Mouse (Mus musculus) adrenal gland, postnatal 14 days (tissue): ENCODE results near the gene Lpin2. TPM values are rescaled to one million over a fixed set of nuclear protein-coding genes. Genes with fewer than 3 reads are reported as not detected.
A peak's percentile ranks its signal among the peaks of the same experiment; 100 is the strongest.

Experiments used
- DNase-seq: peaks from one replicate; pipeline ENCODE4 v3.0.0; 2021; ENCODE audit warnings: mixed read lengths
- total RNA-seq: library from RNA; stranded (reverse); gene quantifications from 2 replicates; pipeline ENCODE4 v1.2.3, GENCODE M21; 2021

The Lpin2 gene
- total RNA-seq, 1 experiment from 2014 or later: 43.0 TPM

DNA sequence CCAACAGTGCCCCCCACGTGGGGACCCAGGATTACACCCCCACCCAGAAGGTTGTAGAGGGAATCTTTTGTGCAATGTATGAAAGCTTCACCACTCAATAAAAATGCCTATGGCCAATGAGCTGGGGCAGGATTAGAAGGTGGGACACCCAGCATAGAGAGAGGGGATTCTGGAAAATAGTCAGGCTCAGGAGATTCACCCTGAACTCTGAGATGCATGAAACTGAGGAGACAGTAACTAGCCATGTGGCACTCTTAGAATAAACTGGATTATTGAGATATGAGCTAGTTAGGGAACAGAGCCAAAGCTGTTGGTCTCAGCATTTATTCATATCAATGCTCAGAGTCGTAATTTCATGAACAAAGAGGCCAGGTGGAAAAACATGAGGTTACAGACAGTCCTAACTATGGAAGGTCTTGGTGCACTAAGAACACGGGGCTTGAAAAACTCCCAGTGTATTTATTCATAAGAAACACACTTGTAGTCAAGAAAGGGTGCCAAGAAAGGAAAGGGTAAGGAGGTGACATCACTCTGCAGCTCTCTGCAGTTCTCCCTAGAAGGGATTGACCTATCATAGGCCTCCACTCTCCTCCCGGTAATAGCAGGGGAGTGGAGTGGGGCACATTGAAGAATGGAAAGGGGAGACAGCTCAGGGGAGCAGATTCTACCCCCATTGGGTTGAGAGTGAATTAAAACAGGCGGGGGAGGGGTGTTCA lies 83.1 kb downstream of the Lpin2 start:
- DNase-seq: no peak

DNA sequence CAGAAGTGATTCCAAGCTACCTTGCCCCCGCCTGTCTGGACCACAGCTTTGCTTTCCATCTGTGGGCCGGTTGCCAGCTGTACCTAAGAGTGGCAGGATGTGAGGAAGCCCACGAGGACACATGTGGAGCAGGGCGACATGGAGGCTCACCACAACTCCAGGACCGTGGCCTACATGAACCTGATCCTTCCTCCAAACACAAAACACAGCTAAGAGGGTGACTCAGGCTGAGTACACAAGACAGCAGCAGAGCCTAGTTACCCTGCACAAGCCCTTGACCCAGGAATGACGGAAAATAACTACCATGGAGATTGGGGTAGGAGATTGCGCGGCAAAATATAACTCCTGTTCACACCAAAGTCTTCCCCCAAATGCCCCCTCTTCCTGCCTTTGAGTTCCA lies 85.0 kb downstream of the Lpin2 start:
- no peak for DNase-seq

DNA sequence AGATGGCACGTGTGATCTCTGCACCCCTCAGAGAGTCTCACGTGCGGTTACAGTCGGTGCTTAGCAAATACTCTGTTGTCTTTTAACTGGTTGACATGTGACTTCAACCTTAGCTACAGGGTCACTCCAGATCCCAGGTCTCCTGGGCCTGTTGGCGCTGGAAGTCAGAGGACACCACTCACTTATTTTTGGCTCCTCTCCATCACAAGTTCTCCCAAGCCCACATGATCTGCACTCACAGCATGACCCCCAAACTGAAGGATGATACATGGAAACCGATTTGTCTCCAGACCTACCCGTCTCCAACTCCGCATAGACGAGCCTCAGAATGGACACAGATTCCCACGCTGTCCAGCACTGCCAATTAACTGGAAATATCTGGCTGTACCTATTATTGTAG lies 85.8 kb downstream of the Lpin2 start:
- no peak for DNase-seq

DNA sequence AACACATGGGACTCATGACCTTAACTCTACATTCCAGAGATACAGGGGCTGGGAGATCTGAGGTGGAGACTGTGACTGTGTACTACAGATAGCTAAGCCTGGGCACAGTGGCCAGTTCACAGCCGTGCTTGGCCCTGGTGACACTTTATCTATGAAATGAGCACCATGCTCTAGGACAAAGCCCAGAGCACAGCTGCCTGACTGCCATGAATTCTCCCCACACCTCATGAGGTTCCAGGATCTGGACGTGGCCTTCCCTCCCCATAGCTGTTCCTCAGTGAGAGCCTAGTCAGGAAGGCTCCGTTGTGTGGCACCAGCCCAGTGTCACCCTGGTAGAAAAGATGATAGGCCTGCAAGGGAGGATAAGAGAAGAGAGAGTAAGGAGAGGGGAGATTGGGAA lies 86.2 kb downstream of the Lpin2 start:
- DNase-seq: no peak

DNA sequence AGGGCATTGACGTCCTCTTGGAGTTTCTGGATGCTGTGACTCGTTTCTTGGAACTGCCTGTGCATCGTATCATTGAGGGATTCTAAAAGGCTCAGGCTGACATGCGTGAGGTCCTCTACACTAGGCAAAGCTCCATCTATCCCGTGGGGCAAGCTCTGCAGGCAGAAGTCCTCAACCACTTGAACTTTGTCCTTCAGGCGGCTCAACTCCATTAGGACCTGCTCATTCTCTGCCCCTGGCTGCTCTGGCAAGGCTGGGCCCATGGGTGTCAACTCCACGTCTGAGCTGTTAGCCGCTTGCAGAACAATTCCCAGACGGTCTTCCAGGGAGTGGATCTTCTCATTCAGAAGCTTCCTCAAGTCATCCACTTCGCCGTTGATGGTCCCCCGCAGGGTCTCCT lies 91.5 kb downstream of the Lpin2 start:
- no peak for DNase-seq

DNA sequence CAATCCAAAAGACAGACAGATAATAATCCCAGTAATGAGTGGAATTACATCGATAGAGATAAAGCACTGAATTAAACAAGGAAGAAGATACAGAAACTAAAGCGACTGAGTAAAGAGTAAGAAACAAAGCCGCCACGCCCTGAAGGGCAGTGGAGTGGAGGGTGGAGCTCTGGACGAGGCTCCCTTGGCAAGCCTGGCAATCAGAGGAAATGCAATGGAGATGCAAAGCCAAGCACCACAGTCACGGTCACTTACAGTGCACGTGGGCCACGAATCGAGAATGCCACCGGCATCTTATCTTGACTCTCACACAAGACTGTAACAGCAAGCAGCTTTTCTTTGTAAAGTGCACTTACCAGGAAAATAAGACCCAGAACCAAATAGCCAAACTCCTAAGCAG lies 94.4 kb downstream of the Lpin2 start:
- no peak for DNase-seq

DNA sequence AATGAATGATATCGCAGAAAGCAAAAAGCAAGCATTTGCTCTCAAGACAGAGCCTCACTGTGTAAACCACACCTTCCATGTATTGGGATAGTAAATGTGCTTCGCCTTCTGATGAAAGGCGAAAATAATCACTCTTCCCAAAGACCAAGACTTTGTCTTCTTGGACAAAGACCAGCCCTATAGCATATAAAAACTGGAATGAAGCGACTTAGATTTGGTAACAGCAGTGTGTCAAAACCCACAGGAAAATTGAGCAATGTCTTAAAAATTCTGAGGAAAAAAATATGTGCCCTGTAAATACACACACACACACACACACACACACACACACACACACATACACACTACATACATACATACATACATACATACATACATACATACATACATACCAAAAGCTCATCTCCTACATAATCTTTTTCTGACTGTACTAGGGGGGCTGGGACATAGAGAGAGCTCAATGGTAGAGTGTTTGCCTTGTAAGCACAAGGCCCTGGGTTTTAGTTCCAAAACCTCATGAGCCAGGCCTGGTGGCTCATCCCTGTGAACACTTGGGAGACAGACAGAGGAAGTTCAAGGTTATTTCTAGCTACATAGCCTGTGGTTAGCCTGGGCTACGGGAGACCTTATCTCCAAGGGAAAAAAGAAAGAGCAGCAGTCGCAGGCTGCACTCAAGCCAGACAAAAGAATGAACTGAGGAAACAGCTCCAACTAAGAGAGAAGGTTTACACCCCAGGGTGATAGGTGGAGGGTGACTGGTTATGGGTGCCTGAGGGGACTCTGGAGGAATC lies 95.5 kb downstream of the Lpin2 start:
- no peak for DNase-seq

DNA sequence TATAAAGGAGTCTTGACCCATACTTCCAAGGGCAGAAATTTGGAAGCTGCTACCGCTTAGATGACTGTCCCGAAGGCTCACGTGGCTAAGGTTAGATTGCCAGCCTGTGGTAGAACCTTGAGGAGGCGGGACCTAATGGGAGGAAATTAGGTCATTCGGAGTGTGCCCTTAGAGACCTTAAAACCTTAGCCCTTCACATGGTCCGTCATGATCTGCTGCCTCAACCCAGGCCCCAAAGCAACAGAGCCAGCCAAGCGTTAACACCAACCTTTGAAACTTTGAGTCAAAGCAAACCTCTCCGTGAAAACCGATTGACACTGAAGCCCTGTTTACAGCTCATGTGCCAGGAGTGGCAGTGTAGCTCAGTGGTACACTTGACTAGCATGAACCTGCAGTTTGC lies 100.4 kb downstream of the Lpin2 start:
- DNase-seq: peak; percentile 22

DNA sequence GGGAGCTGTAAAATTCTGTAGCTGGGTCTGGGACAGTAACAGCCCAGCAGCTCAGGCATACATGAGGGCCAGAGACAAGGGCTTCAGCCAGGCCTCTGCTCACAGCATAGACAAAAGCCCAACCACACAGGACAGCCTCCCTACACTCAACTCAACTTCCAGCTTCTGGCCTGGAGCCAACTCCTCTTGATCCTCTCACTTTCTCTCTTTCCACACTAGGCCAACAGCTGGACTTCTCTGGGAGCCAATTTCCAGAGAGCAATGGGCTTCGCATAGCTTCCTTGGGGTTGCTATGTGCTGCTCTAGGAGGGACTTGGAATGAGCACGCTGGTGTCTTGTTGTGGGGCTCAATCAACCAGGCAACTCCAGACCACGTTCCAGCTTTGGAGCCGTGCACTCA lies 100.9 kb downstream of the Lpin2 start:
- DNase-seq: peak; percentile 39

DNA sequence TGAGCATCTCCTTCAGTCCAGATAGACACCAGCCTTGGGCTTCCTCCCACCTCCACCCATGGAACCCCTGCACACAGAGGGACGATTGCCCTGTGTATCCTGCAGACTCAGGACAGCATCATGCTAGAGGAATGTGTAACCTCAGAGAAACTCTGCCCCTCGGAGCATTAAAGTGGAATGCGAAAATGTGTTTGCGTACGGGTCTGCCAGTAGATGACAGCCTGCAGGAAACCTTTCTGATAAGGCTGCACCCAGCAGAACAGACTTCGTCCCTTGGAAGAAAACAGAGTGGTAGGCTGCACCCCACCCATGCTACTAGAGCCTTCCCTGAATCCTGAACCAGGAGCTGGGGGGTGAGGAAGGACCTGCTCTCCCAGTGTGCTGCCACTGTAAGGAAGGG lies 102.5 kb downstream of the Lpin2 start:
- no peak for DNase-seq

DNA sequence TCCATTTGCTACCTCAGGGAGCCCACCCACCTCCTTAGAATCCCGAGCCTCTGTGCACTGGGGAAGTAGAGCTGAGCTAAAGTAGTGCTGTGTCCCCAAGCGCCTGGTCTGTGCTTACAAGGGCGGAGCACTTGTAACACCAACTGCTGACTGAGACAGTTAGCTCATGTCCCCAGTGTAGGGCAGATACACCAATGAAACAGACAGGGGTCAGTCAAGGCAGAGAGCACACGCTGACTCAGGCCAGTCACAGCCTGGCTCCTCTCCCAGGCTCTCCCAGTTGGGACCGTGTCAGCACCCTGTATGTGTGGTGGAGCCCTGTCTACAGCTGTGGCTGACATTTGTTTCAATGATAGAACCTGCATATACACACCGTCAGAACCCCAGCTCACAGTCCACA lies 103.6 kb downstream of the Lpin2 start:
- DNase-seq: peak; percentile 71

DNA sequence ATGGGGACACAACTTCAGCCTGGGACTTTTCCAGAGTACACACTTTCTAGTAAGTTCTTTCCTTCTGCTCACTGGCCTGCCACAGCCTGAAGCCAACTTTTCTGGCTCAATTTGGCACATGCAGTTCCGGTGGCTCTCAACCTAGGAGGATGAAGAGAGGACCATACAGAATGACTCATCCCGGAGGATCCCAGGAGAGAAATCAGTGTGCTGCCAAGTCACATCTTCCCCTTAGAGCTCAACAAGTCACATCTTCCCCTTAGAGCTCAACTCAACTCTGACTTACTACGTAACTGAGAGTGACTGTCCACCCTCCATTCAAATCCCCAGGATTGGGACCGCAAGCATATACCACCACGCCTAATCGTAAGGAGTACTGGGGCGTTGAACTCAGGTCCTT lies 105.2 kb downstream of the Lpin2 start:
- DNase-seq: no peak

DNA sequence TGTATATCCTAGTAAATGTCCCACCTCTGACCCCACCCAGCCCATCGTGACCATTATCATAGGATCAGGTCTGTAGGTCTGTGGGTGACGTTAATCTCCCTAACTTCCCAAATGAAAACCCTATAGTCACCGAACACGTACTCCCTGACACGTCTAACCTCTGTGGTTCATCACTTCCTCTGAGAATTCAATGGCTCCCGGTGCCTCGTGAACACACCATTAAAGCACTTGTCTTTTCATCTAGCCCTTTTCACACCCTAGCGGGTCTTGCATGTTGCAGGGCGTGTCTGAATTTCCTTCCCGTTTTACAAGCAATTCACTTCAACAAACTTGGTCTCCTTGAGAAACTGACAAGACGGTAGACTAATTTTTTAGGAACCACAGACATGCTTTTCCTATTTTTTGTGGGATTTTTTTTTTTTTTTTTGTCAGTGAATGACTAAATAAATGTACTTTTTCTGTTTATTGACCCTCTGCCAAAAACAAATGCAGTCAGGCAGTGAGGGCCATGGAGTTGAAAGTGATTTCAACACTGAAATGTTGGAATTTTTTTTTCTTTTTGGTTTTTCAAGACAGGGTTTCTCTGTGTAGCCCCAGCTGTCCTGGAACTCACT lies 105.9 kb downstream of the Lpin2 start:
- no peak for DNase-seq

DNA sequence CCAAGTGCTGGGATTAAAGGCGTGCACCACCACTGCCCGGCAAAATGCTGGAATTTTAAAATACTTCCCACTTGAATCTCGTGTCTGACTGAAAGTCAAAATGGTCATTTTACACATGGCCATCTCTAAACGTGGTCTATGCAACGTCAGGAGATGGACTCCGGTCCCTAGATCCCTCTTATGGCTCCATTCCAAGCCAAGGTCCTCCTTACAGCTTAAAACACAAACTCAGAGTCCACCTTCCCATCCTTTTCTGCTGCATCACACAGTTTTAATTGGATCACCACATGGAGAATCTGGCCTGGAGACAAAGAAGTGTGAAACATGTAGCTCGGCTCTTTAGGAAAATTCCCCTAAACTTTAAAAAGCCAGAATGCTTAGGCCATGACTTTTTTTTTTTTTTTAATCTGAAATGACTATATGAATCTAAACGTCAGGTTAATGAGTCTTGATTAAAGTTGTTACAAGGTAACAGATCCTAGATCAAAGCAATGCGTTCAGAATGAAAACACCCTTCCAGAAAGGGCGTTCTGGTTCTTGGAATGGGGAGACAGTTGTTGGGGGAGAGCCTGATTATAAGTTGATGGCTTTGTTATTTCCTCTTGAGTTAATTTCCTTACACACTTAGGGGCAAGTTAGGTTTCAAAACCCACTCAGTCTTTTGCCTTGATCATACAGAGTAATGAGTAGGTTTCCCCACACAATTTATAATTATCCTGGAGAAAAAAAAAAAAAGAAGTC lies 106.6 kb downstream of the Lpin2 start:
- DNase-seq: no peak

DNA sequence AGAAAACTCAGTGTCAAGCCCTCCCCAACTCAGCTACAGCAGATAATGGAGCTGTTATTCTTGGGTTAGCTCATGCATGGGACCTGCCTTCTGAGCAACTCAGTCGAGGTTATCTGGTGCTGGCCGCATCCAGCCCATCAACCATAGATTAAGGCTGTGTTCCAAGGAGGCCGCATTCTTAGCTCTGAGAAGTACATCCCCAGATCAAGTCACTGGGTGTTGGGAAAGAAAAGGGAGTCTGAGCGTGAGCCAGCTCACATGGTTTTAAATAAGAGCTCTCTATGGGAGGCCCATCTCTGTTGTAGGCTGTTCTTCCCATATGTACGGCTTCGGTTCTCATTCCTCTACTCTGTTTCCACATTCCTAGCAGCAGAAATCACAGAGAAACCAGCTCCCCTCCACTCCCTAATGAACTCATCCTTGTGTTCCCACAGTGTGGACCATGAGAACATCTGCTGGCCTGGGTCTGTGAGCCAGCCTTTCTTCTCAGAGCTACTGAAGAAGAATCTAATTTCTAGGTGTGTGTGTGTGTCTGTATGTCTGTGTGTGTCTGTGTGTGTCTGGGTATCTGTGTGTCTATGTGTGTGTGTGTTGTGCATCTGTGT lies 107.3 kb downstream of the Lpin2 start:
- no peak for DNase-seq

DNA sequence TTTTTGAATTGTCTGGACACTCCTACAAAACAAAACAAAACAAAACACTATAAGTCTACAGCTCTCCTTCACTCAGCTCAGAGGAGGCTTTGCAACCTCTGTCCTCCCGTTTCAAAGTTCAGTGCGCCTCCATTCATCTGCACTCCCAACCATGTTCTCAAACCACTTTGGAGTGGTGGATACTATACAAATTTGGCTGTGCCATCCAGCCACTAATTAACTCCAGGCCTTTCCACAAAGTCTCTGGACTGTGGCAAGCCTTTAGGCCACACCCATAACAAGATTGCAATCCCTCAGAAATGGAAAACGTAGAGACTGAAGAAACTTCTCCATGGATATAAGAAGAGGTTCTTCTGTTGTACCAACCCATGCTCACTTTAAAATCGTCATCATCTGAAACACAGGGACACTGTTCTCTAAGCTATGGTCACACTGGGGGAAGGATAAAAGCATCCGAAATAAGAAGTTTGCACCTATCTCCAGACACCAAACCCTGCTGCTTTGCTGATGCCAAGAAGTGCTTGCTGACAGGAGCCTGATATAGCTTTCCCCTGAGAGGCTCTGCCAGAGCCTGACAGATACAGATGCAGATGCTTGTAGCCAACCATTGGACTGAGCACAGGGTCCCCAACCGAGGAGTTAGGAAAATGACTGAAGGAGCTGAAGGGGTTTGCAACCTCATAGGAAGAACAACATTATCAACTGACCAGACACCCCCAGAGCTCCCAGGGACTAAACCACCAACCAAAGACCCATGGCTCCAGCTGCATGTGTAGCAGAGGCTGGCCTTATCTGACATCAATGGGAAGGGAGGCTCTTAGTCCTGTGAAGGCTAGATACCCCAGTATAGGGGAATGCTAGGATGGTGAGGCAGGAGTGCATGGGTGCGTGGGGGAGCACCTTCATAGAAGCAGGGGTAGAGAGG lies 108.4 kb downstream of the Lpin2 start:
- DNase-seq: no peak

DNA sequence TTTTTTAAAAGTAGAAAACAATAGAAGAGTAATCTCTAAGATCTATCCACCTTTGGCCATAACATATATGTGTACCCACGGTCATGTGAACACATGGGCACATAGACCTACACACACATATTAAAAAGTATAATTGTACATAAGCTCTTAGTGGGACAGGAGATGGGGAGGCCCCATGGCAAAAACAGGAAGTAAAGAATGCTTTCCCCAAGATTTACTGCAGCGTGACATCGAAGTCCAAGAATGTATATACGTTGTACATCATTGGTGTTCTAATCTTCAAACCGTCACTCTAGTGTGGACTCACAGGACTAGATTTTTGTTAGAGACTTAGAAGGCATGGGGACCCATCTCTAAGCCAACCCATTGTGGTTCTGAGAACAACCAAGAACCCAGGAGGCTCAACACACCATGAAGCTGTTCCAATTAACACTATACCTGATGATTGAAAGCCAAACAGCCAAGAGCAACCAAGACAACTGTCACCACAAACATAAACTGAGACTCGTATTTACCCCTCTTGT lies 109.6 kb downstream of the Lpin2 start:
- DNase-seq: no peak

DNA sequence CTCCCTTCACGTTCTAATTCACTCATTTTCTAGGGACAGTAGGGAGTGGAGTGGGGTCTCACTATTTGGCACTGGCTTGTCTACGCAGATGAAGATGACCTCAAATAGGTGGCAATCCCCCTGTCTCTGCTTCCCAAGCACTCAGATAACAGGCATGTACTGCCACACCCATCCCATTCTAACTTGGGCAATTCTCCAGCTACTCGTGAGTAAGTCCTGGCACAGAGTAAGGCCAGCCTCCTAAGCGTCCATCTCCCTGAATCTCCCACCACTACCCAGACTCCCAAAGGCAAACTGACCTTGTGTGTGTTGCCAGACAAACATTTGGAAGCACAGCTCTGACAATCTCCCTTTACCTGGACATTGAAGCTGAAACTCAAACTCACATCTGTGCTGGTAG lies 110.5 kb downstream of the Lpin2 start:
- DNase-seq: peak; percentile 49

DNA sequence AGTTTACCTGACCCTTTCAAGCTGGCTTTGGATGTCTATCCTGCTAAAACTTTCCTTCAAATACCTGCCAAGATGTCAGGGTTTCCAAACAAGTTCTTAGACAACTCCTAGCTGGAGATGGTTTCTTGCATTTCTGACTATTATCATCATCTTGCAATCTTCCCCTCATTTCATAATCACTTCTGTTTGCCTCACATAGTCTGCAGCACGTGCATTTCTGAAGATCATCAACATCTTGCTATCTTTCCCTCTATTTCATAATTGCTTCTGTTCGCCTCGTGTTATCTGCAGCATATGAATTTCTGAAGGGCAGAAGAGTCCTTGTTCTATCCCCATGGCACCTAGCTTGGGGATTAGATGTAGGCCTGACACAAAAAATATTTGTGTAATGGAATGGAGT lies 112.2 kb downstream of the Lpin2 start:
- DNase-seq: no peak
